Mouse (Mus musculus): Measurements from ENCODE around the gene Akap7. TPM values are rescaled to one million over a fixed set of nuclear protein-coding genes. Genes with fewer than 3 reads are reported as not detected.

Gene Akap7
- total RNA-seq, 2 experiments from 2014 or later: 18.3 to 25.6 TPM

DNA sequence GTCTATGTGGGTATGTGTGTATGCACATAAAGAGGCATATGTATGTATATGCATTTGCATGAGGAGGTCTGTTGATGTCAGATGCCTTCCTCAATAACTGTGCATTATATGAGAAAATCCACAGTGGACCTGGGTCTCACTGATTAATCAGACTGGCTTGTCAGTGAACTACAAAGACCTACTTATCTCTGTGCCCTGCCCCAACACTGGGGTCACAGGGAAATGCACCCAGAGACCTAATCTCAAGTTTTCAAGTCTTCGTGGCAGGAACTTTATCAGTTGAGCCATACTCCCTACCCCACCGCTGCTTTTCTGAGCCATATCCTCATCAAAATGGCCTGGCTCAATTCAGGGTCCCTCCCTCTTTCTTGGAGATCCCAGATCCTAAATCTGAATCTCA is 146.0 kb downstream of the Akap7 start:
- Histone ChIP-seq H3K27ac (no peak overlapping the region), H3K4me3 (no peak overlapping the region)
- no peak for DNase-seq
- intact Hi-C loops (cut with DNase I): no loop called here
- TF ChIP-seq CTCF (IDR thresholded peaks at IDR 0.05): no peak

DNA sequence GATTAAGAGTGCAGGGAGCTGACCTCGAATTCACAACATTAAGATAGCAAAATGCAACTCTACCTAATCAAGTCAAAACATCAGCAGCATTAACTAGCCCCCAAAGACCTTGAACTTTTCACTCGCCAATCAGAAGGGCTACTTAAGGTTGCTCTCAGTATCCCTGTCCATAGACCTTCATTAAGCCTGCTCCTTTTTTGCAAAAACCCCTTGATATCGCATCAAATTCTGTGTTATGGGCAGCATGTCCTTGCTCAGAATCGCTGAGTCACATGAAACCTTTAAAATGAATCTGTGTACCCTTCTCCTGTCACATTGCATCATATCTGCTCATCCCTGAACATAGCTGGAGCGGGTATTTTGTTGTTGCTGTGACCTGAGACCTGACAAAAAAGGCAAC is 149.0 kb downstream of the Akap7 start:
- TF ChIP-seq CTCF (IDR thresholded peaks at IDR 0.05): no peak
- DNase-seq: no peak
- H3K4me3 ChIP-seq: no peak overlapping the region
- intact Hi-C loops (cut with DNase I): no loop called here
- no peak overlapping the region for H3K27ac ChIP-seq

DNA sequence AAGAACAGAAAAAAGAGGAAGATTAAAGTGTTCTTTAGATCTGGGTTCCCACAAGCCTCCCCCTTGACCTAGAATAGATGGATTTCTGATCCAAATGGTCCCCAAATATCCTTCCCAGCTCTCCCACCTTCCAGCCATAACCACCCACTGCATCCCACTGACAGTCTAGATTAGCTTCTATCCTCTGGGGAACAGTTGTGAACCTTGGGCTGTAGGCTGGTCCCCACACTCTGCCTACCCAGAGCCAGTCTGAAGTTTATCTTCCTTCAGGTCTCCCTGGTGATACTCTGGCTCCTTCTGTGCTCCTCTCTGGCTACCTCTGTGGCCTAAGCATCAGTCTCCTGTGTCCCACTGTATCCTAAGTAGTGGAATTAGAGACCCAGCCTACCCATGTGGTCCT is 150.3 kb downstream of the Akap7 start:
- intact Hi-C loops (cut with DNase I): no loop called here
- no peak for DNase-seq
- Histone ChIP-seq H3K4me3 (no peak overlapping the region), H3K27ac (no peak overlapping the region)
- TF ChIP-seq CTCF (IDR thresholded peaks at IDR 0.05): no peak

DNA sequence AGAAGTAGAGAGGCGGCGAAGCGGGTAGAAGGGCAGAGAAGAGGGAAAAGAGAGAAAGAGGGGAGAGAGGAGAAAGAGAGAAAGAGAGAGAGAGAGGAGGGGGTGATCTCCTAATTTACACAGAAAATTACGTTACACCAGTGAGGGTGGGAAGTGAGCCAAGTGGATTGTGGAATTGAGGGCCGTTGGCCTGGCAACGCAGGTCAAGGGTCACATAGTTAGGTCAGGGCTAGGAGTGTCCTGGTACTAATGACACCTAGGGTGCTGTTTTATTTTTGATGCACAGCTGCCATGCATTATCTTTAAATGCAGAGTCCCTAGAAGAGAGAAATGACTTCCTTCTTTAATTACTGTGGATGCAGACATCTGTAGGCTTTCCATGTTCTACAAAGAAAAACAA is 153.4 kb downstream of the Akap7 start:
- no peak overlapping the region for H3K4me3 ChIP-seq
- intact Hi-C loops (cut with DNase I): no loop called here
- TF ChIP-seq CTCF (IDR thresholded peaks at IDR 0.05): no peak
- DNase-seq: no peak
- H3K27ac ChIP-seq: no peak overlapping the region

DNA sequence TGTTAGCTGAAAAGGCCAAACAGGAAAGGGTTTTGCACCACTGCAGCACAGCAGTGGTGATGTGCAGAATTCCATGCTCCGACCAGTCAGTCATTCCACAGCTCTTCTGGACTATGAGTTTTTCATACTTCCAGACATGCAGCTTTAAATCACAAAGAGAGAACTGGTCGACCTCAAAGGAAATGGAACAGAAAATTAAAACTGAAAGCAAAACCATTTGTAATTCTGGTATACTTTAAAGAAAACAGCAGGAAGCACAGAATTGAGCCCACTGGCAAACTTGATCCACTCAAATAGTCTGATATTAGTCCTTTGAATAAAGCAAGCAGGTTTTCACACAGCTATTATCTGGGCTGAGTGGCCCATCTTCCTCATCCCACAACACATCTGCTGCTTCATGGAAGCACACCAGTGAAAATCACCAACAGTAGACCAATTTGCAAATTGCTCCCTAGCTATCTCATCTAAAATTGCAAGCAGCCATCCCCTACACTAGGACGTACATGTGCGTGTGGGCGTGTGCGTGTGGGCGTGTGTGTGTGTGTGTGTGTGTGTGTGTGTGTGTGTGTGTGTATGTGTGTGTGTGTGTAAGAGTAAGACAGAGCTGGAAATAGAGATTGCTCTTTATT is 156.4 kb downstream of the Akap7 start:
- DNase-seq: no peak
- no peak overlapping the region for H3K27ac ChIP-seq
- intact Hi-C loops (cut with DNase I): no loop called here
- no peak for TF ChIP-seq CTCF (IDR thresholded peaks at IDR 0.05)
- H3K4me3 ChIP-seq: no peak overlapping the region

DNA sequence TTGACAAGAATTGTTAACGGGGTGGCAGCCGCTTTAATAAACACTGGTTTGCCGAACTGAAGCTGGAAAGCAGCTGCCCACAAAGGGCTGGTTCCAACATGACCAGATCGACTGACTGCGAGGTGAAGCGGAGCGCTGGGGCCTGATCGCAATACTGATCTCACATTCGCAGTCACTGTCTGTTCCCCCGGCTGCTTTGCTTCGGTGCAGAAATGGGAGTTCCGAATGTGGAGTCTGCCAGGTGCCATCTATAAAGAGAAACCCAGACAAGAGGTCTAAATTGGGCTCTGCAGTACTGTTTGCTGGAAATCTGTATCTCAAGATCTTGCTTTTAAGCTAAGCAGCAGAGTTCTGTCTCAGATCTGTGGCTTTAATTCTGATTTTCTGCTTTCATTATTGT is 161.8 kb downstream of the Akap7 start:
- TF ChIP-seq CTCF (IDR thresholded peaks at IDR 0.05): no peak
- DNase-seq: no peak
- intact Hi-C loops (cut with DNase I): no loop called here
- no peak overlapping the region for H3K27ac ChIP-seq
- 0 out of 2 replicates have a peak overlapping the region, but pooled peaks have one; percentile 3 for H3K4me3 ChIP-seq

DNA sequence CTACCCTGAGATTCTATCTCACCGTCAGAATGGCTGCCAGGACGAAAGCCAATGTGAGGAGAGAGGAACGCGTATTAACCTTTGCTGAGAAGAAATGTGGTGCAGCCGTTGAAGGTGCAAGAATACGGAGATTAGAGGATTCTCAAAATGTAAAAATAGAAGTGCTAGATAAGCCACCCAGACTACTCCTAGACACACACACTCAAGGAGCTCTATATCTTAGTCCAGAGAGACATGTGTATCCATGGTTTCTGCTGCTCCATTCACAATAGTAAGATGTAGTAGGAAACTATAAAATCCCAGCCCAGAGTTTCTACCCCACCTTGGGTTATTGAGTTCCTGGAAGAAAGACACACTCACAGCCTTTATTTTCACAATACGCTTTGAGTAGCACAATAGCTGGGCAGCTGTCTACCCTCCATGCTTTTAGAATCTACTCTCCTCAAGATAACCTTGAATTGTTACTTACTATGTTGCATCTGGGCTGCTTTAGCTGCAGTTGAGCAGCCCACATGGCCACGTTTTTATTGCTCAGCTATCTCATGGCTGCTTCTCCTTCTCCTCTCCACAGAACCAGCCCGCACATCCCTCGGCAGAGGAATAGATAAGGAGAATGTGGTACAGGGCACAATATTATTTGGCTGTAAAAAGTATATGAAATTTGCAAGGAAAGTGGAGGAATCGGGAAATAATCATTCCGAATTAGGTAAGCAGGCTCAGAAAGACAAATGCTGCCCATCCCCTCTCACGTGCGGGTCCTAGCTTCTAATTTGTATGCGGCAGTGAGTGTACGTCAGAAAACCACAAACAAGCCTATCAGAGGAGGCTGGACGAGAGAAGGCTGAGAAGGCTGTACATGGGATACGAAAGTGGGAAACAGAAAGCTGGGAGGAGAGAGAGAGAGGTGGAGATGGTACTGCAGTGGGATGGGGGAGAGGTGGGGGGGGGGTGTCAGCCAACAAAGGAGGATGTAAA is 162.6 kb downstream of the Akap7 start:
- no peak for DNase-seq
- Histone ChIP-seq H3K27ac (no peak overlapping the region), H3K4me3 (no peak overlapping the region)
- TF ChIP-seq CTCF (IDR thresholded peaks at IDR 0.05): no peak
- intact Hi-C loops (cut with DNase I): no loop called here

DNA sequence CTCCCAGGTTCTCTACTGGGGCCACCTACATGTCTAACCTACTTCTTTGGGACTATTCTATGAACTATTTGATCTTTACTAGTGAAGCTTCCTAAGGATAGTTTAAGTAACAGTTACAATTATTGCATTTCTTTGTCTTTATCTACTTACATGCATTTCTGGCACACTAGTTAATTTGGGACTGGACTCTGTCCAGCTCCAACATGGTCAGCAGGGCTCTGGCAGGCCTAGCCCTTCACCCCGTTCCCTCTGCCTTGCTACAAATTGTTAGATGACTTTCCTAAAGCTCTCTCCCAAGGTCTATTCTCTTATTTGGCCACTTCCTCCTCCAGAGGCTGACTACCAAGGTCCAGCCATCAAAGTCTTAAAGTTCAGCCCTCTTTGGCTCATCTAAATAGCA is 165.9 kb downstream of the Akap7 start:
- DNase-seq: no peak
- no peak for TF ChIP-seq CTCF (IDR thresholded peaks at IDR 0.05)
- Histone ChIP-seq H3K27ac (no peak overlapping the region), H3K4me3 (no peak overlapping the region)
- intact Hi-C loops (cut with DNase I): no loop called here

DNA sequence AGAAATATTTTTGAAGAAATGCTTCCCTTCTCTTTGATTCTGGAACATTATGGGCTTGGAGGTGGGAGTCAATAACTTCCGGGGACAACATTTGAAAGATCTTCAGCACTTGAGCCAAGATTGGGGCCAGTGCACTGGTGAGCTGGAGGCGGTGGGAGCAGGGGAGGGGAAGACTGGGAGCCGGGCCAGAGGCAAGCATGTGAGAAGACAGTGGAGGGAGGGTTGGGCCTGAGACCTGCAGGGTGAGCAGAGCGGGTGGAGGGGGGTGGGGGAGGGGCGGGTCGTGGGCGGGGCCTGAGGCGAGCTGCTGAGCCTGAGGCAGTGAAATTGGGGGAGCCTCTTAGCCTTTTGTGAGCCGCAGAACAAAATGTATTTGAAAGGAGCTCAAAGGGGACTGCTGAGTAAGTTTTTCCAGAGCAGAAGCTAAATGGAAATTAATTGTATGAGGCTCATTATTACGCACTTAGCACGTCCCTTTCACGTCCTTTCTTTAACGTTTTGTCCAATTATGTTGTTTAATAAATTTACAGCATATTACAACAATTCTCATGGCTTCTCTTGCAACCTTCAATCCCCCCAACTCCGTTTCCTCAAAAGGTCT is 167.4 kb downstream of the Akap7 start:
- Histone ChIP-seq H3K4me3 (no peak overlapping the region), H3K27ac (no peak overlapping the region)
- intact Hi-C loops (cut with DNase I): no loop called here
- no peak for TF ChIP-seq CTCF (IDR thresholded peaks at IDR 0.05)
- no peak for DNase-seq

DNA sequence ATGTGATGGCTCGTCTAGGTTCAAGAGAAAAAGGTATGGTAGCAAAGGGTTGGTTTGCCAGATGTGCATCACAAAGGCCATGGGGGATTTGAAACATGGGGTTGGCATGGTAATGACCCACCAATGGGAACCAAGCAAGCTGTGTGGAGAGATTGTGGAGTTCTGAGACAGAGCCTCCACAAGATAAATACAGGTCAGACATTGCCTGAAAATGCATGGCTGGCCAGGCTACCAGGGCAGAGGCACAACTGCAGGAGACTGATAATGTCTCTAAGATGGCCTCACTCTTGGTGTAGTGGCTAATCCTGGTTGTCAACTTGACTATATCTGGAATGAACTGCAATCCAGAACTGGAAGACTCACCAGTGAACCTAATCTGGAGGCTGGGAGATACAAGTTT is 174.1 kb downstream of the Akap7 start:
- H3K4me3 ChIP-seq: no peak overlapping the region
- no peak overlapping the region for H3K27ac ChIP-seq
- no peak for TF ChIP-seq CTCF (IDR thresholded peaks at IDR 0.05)
- intact Hi-C loops (cut with DNase I): no loop called here
- no peak for DNase-seq

DNA sequence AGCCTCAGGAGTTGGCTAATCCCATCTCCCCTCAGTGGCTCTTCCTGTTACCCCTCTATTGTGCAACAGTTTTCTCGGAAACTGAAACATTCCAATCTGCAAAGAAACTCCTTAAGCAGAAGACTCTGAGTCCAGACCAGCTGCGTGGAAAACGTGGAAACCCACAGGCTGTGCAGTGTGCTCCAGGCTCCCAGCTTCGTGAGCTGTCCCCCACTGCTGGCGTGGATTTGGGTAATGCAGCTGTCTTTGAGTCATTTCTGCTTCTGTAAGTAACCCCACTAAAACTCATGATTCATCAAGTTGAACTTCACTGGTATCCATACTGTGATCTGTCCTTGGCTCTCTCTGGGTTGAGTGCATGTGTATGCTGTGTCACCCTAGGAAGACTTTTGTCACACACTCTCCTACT is 179.2 kb downstream of the Akap7 start:
- H3K27ac ChIP-seq: peak overlapping the region; percentile 20; the same call in 1 of the 2 replicates
- intact Hi-C loops (cut with DNase I): no loop called here
- DNase-seq: peak; percentile 57
- H3K4me3 ChIP-seq: no peak overlapping the region
- TF ChIP-seq CTCF (IDR thresholded peaks at IDR 0.05): no peak

DNA sequence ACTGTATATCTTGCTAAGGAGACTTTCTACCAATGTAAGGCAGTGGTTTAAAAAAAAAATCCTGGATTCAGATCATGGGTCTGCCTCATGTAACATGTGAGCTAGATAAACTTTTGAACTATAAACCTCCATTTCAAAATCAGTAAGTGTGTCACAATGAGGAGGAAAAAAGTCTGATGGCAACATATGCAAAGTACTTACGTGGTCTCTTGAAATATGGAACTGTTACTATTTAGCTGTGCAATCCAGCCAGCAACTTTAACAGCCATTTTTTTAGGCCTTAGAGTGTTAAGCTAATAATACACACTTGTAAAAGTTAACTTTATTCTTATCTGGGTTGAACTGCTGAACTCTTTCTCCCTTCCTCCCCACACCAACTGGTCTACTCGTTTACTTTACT is 181.6 kb downstream of the Akap7 start:
- no peak for DNase-seq
- no peak for TF ChIP-seq CTCF (IDR thresholded peaks at IDR 0.05)
- intact Hi-C loops (cut with DNase I): no loop called here
- Histone ChIP-seq H3K27ac (no peak overlapping the region), H3K4me3 (no peak overlapping the region)

DNA sequence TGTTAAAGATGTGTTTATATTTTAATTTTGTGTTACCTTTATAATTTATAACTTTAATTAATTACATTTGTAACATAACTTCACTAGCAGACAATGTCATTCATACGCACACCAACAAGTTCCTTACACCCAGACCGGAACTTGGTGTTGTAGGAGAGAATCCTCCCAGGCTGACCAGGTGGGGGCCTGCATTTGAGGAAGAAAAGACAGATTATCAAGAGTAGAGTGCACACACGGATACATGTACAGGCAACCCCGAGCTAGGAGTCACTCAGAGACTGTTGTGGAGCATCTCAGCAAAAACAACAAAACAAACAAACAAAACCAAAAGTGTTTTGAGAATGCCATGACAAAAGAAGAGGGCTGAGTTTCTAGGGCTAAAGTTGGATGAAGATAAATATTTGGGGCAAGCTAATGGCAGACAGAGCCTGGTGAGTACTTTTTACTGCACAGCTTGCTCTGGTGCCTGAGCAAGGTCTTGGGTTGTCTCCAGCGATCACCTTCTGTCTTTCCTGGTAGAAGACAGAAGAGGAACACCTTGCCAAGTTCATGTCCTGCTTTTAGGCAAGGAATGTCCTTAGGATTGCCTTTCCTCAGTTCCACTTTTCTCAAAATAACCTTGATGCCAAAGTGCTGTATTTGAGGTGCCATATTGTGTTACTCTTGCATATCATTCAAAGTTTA is 186.7 kb downstream of the Akap7 start:
- no peak for DNase-seq
- no peak for TF ChIP-seq CTCF (IDR thresholded peaks at IDR 0.05)
- intact Hi-C loops (cut with DNase I): no loop called here
- Histone ChIP-seq H3K4me3 (no peak overlapping the region), H3K27ac (no peak overlapping the region)

Other genes starting within 250 kb of the Akap7 start
- 10 to 100 TPM; 25.3 to 31.4 TPM for gene Epb41l2, start 51.9 kb upstream of the Akap7 start, total RNA-seq (2021)
- not detected for gene Smlr1, start 228.4 kb upstream of the Akap7 start, total RNA-seq (2021)